Mouse (Mus musculus): Measurements from ENCODE around the gene Tgds. TPM values are rescaled to one million over a fixed set of nuclear protein-coding genes. Genes with fewer than 3 reads are reported as not detected.

Gene Tgds
- polyA plus RNA-seq, 2 experiments, result 9.9 to 14.2 TPM

DNA sequence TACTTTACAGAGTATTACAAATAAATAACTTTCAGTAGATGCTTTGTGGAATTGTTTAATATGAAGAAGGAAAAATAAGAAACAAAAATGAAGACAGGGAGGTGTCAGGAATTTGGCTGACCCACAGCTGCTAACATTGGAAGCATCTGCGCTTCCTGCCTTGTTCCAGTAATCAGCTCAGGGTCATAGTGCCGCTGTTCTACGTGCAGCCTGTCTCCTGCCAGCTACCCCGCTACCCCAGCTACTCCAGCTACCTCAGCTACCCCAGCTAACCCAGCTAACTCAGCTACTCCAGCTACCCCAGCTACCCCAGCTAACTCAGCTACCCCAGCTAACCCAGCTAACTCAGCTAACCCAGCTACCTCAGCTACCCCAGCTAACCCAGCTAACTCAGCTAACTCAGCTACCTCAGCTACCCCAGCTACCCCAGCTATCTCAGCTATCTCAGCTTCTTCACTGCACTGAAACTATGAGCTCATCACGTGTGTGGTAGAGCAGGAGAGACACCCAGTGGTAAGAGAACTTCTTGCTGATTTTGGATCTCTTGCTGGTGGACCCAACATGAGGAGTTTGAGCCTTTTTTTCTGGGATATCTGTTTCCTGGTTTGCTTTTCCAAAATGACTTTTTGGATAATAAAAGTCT, 19.2 kb upstream of the Tgds start:
- TF ChIP-seq EP300 (IDR thresholded peaks at IDR 0.05; ENCODE audit: low read depth) (no peak), CTCF (IDR thresholded peaks at IDR 0.05; ENCODE audit: low read depth) (peak; percentile 42)
- Histone ChIP-seq H3K4me2 (ENCODE audit: low read depth) (no peak overlapping the region), H3K27ac (no peak overlapping the region), H3K9me3 (ENCODE audit: control insufficient read depth, low read length) (no peaks in the 10 kb centered on the region), H3K4me1 (replicated peaks; ENCODE audit: control insufficient read depth in 2 of 2, insufficient read depth in 2 of 2, low read length in 1 of 2) (no peaks in the 10 kb centered on the region), H3K4me3 (ENCODE audit: insufficient read depth in 1 of 2, low read depth in 2 of 2, low read length in 2 of 2) (no peak overlapping the region), H3K36me3 (replicated peaks; ENCODE audit: control insufficient read depth, insufficient read depth, low read depth) (no peaks in the 10 kb centered on the region; the same call in 1 of the 2 replicates), H3K27me3 (ENCODE audit: control insufficient read depth, insufficient read depth, low read length) (no peaks in the 10 kb centered on the region), H3K9ac (replicated peaks) (no peak overlapping the region)
- DNase-seq (ENCODE audit: low read depth in 3 of 3, low spot score in 3 of 3) (no peak), ATAC-seq (ENCODE audit: insufficient read depth) (no peak)
- 67% methylated on average over 5 of the region's 5 CpGs for WGBS (ENCODE audit: insufficient replicate concordance)

DNA sequence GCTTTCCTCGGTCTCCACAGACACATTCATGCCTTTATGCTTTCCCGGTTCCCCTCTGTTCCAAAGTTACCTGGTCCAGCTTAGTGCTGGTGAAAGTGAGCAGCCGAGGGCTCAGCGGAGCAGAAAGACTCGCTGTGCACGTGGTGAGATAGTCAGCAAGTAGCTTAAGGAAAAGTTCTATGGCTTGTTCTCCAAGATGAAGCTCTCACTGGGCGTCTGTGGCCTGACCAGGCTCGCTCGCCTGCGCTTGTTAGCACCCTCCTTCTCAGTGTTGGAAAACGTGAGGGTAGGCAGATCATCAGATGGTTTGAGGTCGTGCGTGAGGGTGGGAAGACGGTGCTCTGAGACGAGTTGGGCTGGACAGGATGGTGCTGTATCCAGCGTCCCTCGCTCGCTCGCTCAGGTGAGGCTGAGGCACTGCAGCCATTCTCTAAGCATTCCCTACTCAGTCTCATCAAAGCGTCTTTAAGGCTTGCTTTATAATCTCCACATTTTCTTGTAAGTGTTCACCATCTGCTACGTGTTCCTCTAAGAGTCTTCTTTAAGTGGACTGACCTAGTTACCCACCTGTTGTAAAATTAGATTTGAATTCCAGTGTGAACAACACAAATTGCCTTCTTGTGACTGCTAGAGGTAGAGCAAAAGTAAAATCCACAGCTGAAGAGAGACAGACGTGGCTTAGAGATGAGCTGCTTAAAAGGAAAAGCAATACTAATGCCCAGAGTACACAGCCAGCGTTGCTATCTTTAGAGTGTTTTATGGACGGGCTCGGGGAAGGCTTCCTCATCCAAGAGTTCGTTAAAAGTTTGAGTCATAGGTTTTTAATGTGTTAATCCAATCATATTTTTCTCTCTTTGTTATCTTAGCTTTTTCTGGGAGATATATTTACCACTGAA, 18.3 kb upstream of the Tgds start:
- Histone ChIP-seq H3K4me1 (replicated peaks; ENCODE audit: control insufficient read depth in 2 of 2, insufficient read depth in 2 of 2, low read length in 1 of 2) (no peaks in the 10 kb centered on the region), H3K36me3 (replicated peaks; ENCODE audit: control insufficient read depth, insufficient read depth, low read depth) (no peaks in the 10 kb centered on the region; the same call in 1 of the 2 replicates), H3K4me3 (ENCODE audit: insufficient read depth in 1 of 2, low read depth in 2 of 2, low read length in 2 of 2) (no peak overlapping the region), H3K27me3 (ENCODE audit: control insufficient read depth, insufficient read depth, low read length) (no peaks in the 10 kb centered on the region), H3K27ac (no peak overlapping the region), H3K9ac (replicated peaks) (no peak overlapping the region), H3K4me2 (ENCODE audit: low read depth) (no peak overlapping the region), H3K9me3 (ENCODE audit: control insufficient read depth, low read length) (no peaks in the 10 kb centered on the region)
- 77% methylated on average over 26 of the region's 26 CpGs for WGBS (ENCODE audit: insufficient replicate concordance)
- DNase-seq (ENCODE audit: low read depth in 3 of 3, low spot score in 3 of 3), result no peak
- no peak for ATAC-seq (ENCODE audit: insufficient read depth)
- TF ChIP-seq EP300 (IDR thresholded peaks at IDR 0.05; ENCODE audit: low read depth) (no peak), CTCF (IDR thresholded peaks at IDR 0.05; ENCODE audit: low read depth) (no peak)

DNA sequence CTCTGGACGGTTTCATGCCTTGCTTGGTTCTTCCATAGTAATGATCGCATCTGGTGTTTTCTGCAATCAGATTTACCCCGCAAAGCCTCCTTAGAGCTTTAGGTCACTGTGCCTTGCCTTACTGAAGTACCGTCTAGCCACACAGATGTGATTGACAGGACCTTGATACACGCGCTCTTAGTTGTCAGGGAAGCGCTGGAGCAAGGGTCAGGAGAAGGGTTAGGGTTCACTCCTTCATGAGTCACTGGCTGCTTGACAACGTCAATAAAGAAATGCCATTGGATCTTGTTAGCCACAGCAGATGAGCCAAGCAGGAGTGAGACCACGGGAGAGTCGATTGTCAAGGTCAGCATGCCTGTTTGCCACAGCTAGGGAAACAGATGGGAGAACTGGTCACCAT, 16.0 kb upstream of the Tgds start:
- 77% methylated on average over 10 of the region's 10 CpGs for WGBS (ENCODE audit: insufficient replicate concordance)
- Histone ChIP-seq H3K27me3 (ENCODE audit: control insufficient read depth, insufficient read depth, low read length) (no peaks in the 10 kb centered on the region), H3K36me3 (replicated peaks; ENCODE audit: control insufficient read depth, insufficient read depth, low read depth) (no peaks in the 10 kb centered on the region; the same call in 1 of the 2 replicates), H3K27ac (no peak overlapping the region), H3K4me3 (ENCODE audit: insufficient read depth in 1 of 2, low read depth in 2 of 2, low read length in 2 of 2) (no peak overlapping the region), H3K4me1 (replicated peaks; ENCODE audit: control insufficient read depth in 2 of 2, insufficient read depth in 2 of 2, low read length in 1 of 2) (no peaks in the 10 kb centered on the region), H3K9ac (replicated peaks) (no peak overlapping the region), H3K9me3 (ENCODE audit: control insufficient read depth, low read length) (no peaks in the 10 kb centered on the region), H3K4me2 (ENCODE audit: low read depth) (no peak overlapping the region)
- DNase-seq (ENCODE audit: low read depth in 3 of 3, low spot score in 3 of 3), result no peak
- no peak for ATAC-seq (ENCODE audit: insufficient read depth)
- TF ChIP-seq EP300 (IDR thresholded peaks at IDR 0.05; ENCODE audit: low read depth) (no peak), CTCF (IDR thresholded peaks at IDR 0.05; ENCODE audit: low read depth) (no peak)

DNA sequence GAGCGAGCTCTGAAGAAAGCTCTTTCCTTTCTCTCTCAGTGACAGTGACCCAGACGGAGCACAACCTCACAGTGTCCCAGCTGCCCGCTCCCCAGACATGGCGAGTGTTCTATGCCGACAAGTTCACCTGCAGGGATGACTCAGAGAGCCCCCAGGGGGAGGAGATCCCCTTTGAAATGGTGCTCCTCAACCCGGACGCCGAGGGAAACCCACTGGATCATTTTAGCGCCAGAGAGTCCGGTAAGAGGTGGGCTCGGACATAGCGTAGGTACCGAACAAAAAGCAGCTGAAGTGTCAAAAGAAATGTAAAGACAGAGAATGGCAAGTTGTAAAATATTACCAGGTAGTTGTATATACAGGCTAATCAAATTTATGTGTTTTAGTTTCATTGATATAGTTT, 15.5 kb upstream of the Tgds start:
- WGBS (ENCODE audit: insufficient replicate concordance), result 81% methylated on average over 13 of the region's 13 CpGs
- H3K4me2 ChIP-seq (ENCODE audit: low read depth), result no peak overlapping the region
- H3K9ac ChIP-seq (replicated peaks), result no peak overlapping the region
- no peaks in the 10 kb centered on the region for H3K9me3 ChIP-seq (ENCODE audit: control insufficient read depth, low read length)
- H3K36me3 ChIP-seq (replicated peaks; ENCODE audit: control insufficient read depth, insufficient read depth, low read depth), result no peaks in the 10 kb centered on the region; the same call in 1 of the 2 replicates
- H3K4me1 ChIP-seq (replicated peaks; ENCODE audit: control insufficient read depth in 2 of 2, insufficient read depth in 2 of 2, low read length in 1 of 2), result no peaks in the 10 kb centered on the region
- no peak overlapping the region for H3K4me3 ChIP-seq (ENCODE audit: insufficient read depth in 1 of 2, low read depth in 2 of 2, low read length in 2 of 2)
- H3K27ac ChIP-seq, result no peak overlapping the region
- DNase-seq (ENCODE audit: low read depth in 3 of 3, low spot score in 3 of 3) (no peak), ATAC-seq (ENCODE audit: insufficient read depth) (no peak)
- H3K27me3 ChIP-seq (ENCODE audit: control insufficient read depth, insufficient read depth, low read length), result no peaks in the 10 kb centered on the region
- TF ChIP-seq EP300 (IDR thresholded peaks at IDR 0.05; ENCODE audit: low read depth) (no peak), CTCF (IDR thresholded peaks at IDR 0.05; ENCODE audit: low read depth) (no peak)

GRCm38 (mm10) chr14:118142283-118142682, 9.7 kb upstream of the Tgds start:
- 82% methylated on average over 5 of the region's 5 CpGs for WGBS (ENCODE audit: insufficient replicate concordance)
- H3K4me1 ChIP-seq (replicated peaks; ENCODE audit: control insufficient read depth in 2 of 2, insufficient read depth in 2 of 2, low read length in 1 of 2), result peaks cover 0 to 5% of the 10 kb centered on the region in 2 experiments; a peak in 2 of 4 replicates
- no peak overlapping the region for H3K27ac ChIP-seq
- H3K4me3 ChIP-seq (ENCODE audit: insufficient read depth in 1 of 2, low read depth in 2 of 2, low read length in 2 of 2), result no peak overlapping the region
- DNase-seq (ENCODE audit: low read depth in 3 of 3, low spot score in 3 of 3), result no peak
- H3K9ac ChIP-seq (replicated peaks), result no peak overlapping the region
- no peaks in the 10 kb centered on the region for H3K27me3 ChIP-seq (ENCODE audit: control insufficient read depth, insufficient read depth, low read length)
- TF ChIP-seq EP300 (IDR thresholded peaks at IDR 0.05; ENCODE audit: low read depth) (no peak), CTCF (IDR thresholded peaks at IDR 0.05; ENCODE audit: low read depth) (no peak)
- no peaks in the 10 kb centered on the region for H3K9me3 ChIP-seq (ENCODE audit: control insufficient read depth, low read length)
- H3K36me3 ChIP-seq (replicated peaks; ENCODE audit: control insufficient read depth, insufficient read depth, low read depth), result no peaks in the 10 kb centered on the region
- no peak overlapping the region for H3K4me2 ChIP-seq (ENCODE audit: low read depth)
- no peak for ATAC-seq (ENCODE audit: insufficient read depth)
